ENCODE assay signal across 10 mouse cellular contexts in the genomic region with DNA sequence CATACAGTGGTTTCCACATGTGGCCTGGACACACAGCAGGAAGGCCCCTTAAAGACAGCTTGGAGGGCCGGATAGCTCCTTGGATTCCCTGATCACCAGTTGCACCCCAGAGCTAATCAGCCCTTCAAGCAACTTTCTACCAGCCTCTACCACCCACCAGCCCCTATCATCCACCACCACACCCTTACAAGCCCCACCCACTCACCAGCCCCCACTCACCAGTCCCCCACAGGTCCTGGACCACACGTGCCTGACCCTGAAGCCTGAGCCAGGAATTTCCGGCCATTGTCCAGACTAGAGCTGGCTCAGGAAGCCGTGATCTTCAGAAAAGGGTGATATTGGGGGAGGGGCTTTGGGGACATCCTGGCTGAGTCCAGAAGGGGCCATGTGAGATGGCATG. TPM values are rescaled to one million over a fixed set of nuclear protein-coding genes. Genes with fewer than 3 reads are reported as not detected.
DNase-seq lines count a peak whose midpoint lies in the region; ATAC-seq and TF ChIP-seq lines count a peak whose summit lies in the region.
"Had no signal": no experiment of that assay in that cellular context is flagged by ENCODE, and none has a peak within 500 bp of the region (broad histone marks: within the 10 kb centered on the region; RNA-seq: fewer than 3 reads in every experiment).

No protein-coding gene starts in this region.

- H3K36me3 ChIP-seq in hindbrain, postnatal 0 days (ENCODE audit: insufficient read depth, low read length), result no peaks in the 10 kb centered on the region
- no peaks in the 10 kb centered on the region for H3K36me3 ChIP-seq in hindbrain, embryonic 14.5 days (replicated peaks; ENCODE audit: control insufficient read depth, insufficient read depth)
- H3K36me3 ChIP-seq in heart, embryonic 10.5 days, result no peaks in the 10 kb centered on the region

- no peak overlapping the region for H3K9ac ChIP-seq in hindbrain, postnatal 0 days (replicated peaks; ENCODE audit: low read length)
- no peak overlapping the region for H3K9ac ChIP-seq in hindbrain, embryonic 14.5 days

- ATAC-seq in hindbrain, postnatal 0 days, result no peak
- ATAC-seq in hindbrain, embryonic 14.5 days (ENCODE audit: low FRiP score), result no peak

- WGBS in hindbrain, postnatal 0 days, result 59% methylated on average over 4 of the region's 4 CpGs
- 49% methylated on average over 4 of the region's 4 CpGs for WGBS in hindbrain, embryonic 14.5 days
- 25% methylated on average over 4 of the region's 4 CpGs for WGBS in heart, embryonic 10.5 days

- TF ChIP-seq CTCF in hindbrain, postnatal 0 days (IDR thresholded peaks at IDR 0.05; ENCODE audit: low read depth), result no peak

- H3K4me3 ChIP-seq in hindbrain, postnatal 0 days (ENCODE audit: low read length), result no peak overlapping the region
- H3K4me3 ChIP-seq in hindbrain, embryonic 14.5 days (replicated peaks; ENCODE audit: low read length), result no peak overlapping the region
- peak overlapping the region; percentile 19; the same call in 1 of the 2 replicates for H3K4me3 ChIP-seq in heart, embryonic 10.5 days
- H3K4me3 ChIP-seq: myocyte had no signal

- H3K4me2 ChIP-seq in hindbrain, postnatal 0 days (ENCODE audit: low read depth, low read length), result no peak overlapping the region
- H3K4me2 ChIP-seq in hindbrain, embryonic 14.5 days (replicated peaks), result no peak overlapping the region

- no peaks in the 10 kb centered on the region for H3K9me3 ChIP-seq in hindbrain, postnatal 0 days (ENCODE audit: low read length)
- H3K9me3 ChIP-seq in hindbrain, embryonic 14.5 days (ENCODE audit: control insufficient read depth, low read length), result no peaks in the 10 kb centered on the region
- H3K9me3 ChIP-seq in heart, embryonic 10.5 days, result no peaks in the 10 kb centered on the region

- no peaks in the 10 kb centered on the region for H3K27me3 ChIP-seq in hindbrain, postnatal 0 days (ENCODE audit: insufficient read depth, low read length)
- H3K27me3 ChIP-seq in hindbrain, embryonic 14.5 days (ENCODE audit: control insufficient read depth, insufficient read depth, low read length), result no peaks in the 10 kb centered on the region
- no peaks in the 10 kb centered on the region for H3K27me3 ChIP-seq in heart, embryonic 10.5 days (ENCODE audit: insufficient read depth, poor library complexity, severe bottlenecking)

- DNase-seq in hindbrain, postnatal 0 days (ENCODE audit: low spot score), result no peak
- DNase-seq in hindbrain, embryonic 14.5 days (ENCODE audit: low spot score), result no peak
- peak; percentile 91 for DNase-seq in heart, embryonic 10.5 days (ENCODE audit: low spot score)
- peak; percentile 81 for DNase-seq in kidney, postnatal 10 days
- DNase-seq in lung, postnatal 25 days (ENCODE audit: low spot score), result peak; percentile 89
- no peak for DNase-seq in spleen, postnatal 4 days (ENCODE audit: low spot score in 2 of 2)
- DNase-seq in cerebellum, adult 11-12 months, result no peak
- no peak for DNase-seq in cerebellum, adult 9-11 months
- DNase-seq: cerebellum, postnatal 25 days had no signal

- peak overlapping the region; percentile 48; the same call in 1 of the 2 replicates for H3K27ac ChIP-seq in hindbrain, postnatal 0 days
- no peak overlapping the region for H3K27ac ChIP-seq in hindbrain, embryonic 14.5 days
- peak overlapping the region; percentile 82 for H3K27ac ChIP-seq in heart, embryonic 10.5 days

- H3K4me1 ChIP-seq in hindbrain, postnatal 0 days (ENCODE audit: insufficient read depth, low read length), result peaks cover 13% of the 10 kb centered on the region; the same call in 1 of the 2 replicates
- H3K4me1 ChIP-seq in hindbrain, embryonic 14.5 days (replicated peaks; ENCODE audit: control insufficient read depth, insufficient read depth, low read length), result peaks cover 9% of the 10 kb centered on the region; the same call in 1 of the 2 replicates
- H3K4me1 ChIP-seq in heart, embryonic 10.5 days, result peaks cover 94% of the 10 kb centered on the region

RNA-seq across cellular contexts. Expression of a gene that starts 3.9 kb away (rescaled TPM):
- 70.4 and 79.5 TPM in 2 replicates for total RNA-seq in hindbrain, postnatal 0 days (2014; rRNA removed)
- polyA plus RNA-seq in hindbrain, postnatal 0 days (2015; fragmentation: Nextera tagmentation; extraction: Ambion mirVana), result 74.8 and 76.5 TPM in 2 replicates
- polyA plus RNA-seq in hindbrain, embryonic 14.5 days (2014; fragmentation: Nextera tagmentation; extraction: Ambion mirVana), result 62.2 and 69.2 TPM in 2 replicates
- polyA plus RNA-seq in heart, embryonic 10.5 days (2016; fragmentation: Nextera tagmentation; extraction: Ambion mirVana), result 164 and 186 TPM in 2 replicates

RNA-seq across cellular contexts. Expression of a gene that starts 10.6 kb away (rescaled TPM):
- not detected in 2 replicates for total RNA-seq in hindbrain, postnatal 0 days (2014; rRNA removed)
- not detected in 2 replicates for polyA plus RNA-seq in hindbrain, postnatal 0 days (2015; fragmentation: Nextera tagmentation; extraction: Ambion mirVana)
- not detected in 2 replicates for polyA plus RNA-seq in hindbrain, embryonic 14.5 days (2014; fragmentation: Nextera tagmentation; extraction: Ambion mirVana)
- polyA plus RNA-seq in heart, embryonic 10.5 days (2016; fragmentation: Nextera tagmentation; extraction: Ambion mirVana), result not detected in 2 replicates
- polyA plus RNA-seq: myocyte had no signal

RNA-seq across cellular contexts. Expression of a gene that starts 28.4 kb away (rescaled TPM):
- total RNA-seq in hindbrain, postnatal 0 days (2014; rRNA removed), result 12.2 and 13.9 TPM in 2 replicates
- 6.2 and 8.2 TPM in 2 replicates for polyA plus RNA-seq in hindbrain, postnatal 0 days (2015; fragmentation: Nextera tagmentation; extraction: Ambion mirVana)
- polyA plus RNA-seq in hindbrain, embryonic 14.5 days (2014; fragmentation: Nextera tagmentation; extraction: Ambion mirVana), result 5.6 and 6.6 TPM in 2 replicates
- polyA plus RNA-seq in heart, embryonic 10.5 days (2016; fragmentation: Nextera tagmentation; extraction: Ambion mirVana), result 20.4 and 28.9 TPM in 2 replicates

RNA-seq across cellular contexts. Expression of a gene that starts 52.4 kb away (rescaled TPM):
- 289 and 302 TPM in 2 replicates for total RNA-seq in hindbrain, postnatal 0 days (2014; rRNA removed)
- polyA plus RNA-seq in hindbrain, postnatal 0 days (2015; fragmentation: Nextera tagmentation; extraction: Ambion mirVana), result 129 and 142 TPM in 2 replicates
- polyA plus RNA-seq in hindbrain, embryonic 14.5 days (2014; fragmentation: Nextera tagmentation; extraction: Ambion mirVana), result 128 and 136 TPM in 2 replicates
- 15.7 and 18.2 TPM in 2 replicates for polyA plus RNA-seq in heart, embryonic 10.5 days (2016; fragmentation: Nextera tagmentation; extraction: Ambion mirVana)

RNA-seq across cellular contexts. Expression of a gene that starts 59.4 kb away (rescaled TPM):
- 75.2 and 75.9 TPM in 2 replicates for total RNA-seq in hindbrain, postnatal 0 days (2014; rRNA removed)
- 9.2 and 10.0 TPM in 2 replicates for polyA plus RNA-seq in hindbrain, postnatal 0 days (2015; fragmentation: Nextera tagmentation; extraction: Ambion mirVana)
- 23.3 and 25.6 TPM in 2 replicates for polyA plus RNA-seq in hindbrain, embryonic 14.5 days (2014; fragmentation: Nextera tagmentation; extraction: Ambion mirVana)
- polyA plus RNA-seq in heart, embryonic 10.5 days (2016; fragmentation: Nextera tagmentation; extraction: Ambion mirVana), result 13.2 and 16.6 TPM in 2 replicates

Comparison
In these comparisons a context has a peak if more than half of its experiments do, and no peak if none do; other contexts are left out.
1. DNase-seq: peak in heart, embryonic 10.5 days (single experiment), kidney, postnatal 10 days (single experiment) and lung, postnatal 25 days (single experiment); none in hindbrain, postnatal 0 days (single experiment), hindbrain, embryonic 14.5 days (single experiment), spleen, postnatal 4 days (0 of 2), cerebellum, adult 11-12 months (single experiment) and cerebellum, adult 9-11 months (single experiment).